Mouse (Mus musculus) neutrophil, adult 65 days (primary cell): ENCODE measurements around the gene Amigo2. TPM values are rescaled to one million over a fixed set of nuclear protein-coding genes. Genes with fewer than 3 reads are reported as not detected.

Experiments used
- total RNA-seq: library from RNA; stranded (reverse); gene quantifications from 2 replicates; pipeline ENCODE4 v1.2.4, GENCODE M21; 2023

Amigo2 gene
- total RNA-seq = 0.38 and 0.50 TPM in 2 replicates

DNA sequence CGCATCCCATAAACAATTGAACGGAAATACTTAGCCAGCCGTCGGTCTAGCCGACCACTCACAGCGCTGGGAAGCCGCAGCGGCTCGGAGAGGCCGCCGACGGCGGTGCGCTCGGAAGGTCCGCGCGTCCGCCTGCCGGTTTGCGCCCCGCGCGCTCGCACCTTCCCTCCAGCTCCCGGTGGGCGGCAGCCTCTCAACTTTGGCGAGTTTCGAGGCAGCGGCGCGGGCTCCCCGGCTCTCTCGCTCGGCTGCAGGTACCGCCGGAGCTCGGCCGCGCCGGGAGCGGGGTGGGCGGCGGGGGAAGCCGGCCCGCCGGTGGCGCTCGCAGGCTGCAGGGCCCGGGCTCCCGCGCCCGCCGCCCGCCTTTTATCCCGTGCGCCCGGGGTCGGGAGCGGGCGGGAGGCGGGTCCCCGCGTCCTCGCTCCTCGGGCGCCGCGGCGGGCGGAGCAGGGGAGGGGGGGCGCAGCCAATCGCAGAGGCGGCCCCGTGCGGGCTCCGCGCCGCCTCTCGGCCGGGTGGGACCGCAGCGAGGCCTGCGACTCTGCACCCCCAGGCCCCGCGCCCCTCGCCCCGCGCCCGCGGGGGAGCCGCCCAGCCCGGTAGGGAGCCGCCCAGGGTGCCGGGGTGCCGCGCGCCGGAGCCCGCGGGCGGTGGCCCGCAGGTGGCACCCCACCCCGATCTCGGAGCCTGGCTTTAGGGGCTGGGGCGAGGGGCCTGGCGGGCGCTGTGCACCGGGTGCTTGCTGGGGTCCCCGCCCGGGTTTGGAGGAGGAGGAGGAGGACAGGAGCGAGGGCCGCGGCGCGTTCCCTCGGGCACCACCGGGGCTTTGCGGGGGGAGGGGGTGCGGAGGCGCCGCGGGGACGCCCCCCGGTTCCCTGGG is at the start of gene Amigo2, which contains the start of gene Pced1b:
Gene Amigo2 (minus strand): TSS at position 377 of the 880 bp plus-strand sequence.
Gene Pced1b (plus strand): TSS at position 197 of the 880 bp plus-strand sequence.

Other genes with a start within 250 kb of the Amigo2 start
- not detected in 2 replicates for gene Slc38a4, start 191.3 kb downstream of the Amigo2 start, total RNA-seq
- 15.3 and 18.0 TPM in 2 replicates for gene Pced1b, start 180 bp downstream of the Amigo2 start, total RNA-seq